Mouse (Mus musculus): ENCODE measurements around the gene Tab2. TPM values are rescaled to one million over a fixed set of nuclear protein-coding genes. Genes with fewer than 3 reads are reported as not detected.

Tab2 gene
- 10 to 100 TPM; 54.9 to 55.7 TPM for total RNA-seq (2021)

DNA sequence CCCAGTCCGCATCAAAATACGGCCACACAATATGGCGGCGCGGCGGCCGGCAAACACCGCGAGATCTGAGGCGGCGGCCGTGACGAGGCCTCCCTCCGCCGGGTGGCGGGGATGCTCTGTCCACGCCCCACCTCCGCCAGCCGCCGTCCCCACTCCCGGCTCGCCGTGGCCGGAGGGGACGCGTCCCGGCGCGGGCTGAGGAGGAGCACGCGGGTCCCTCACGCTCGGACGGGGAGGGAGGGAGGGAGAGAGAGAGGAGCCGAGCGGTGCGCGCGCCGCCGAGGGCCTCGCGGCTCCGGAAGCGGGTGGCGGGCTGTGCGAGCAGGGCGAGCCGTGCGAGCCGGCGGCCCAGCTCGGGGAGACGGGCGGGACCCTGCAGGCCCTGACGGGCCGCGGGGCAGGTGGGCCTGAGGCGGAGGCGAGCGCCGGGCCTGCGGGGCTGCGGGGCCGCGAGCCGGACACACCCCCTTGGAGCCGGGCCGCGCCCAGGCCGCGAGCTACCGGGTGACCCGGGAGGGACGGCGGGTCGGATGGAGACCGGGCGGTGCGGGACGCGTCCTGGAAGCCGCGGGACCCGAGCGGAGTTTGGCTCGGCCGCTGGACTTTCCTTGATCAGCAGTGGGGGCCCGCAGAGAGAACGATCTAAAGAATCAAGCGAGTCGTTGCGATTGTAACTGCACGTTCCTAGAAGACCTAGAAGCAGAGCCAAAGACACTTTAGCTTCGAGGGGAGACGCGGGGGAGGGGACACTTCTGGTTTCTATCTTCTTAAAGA lies at the start of gene Tab2:
Tab2 (minus strand) TSS at position 3 of the 774 bp plus-strand sequence.
- peak; percentile 94 for DNase-seq
- intact Hi-C loops (cut with DNase I) = loop anchor here (5.0 to 10.0 kb wide), 2 partner anchors 241 to 272 kb away; partner anchors contain the start of genes Lats1 and Pcmt1

DNA sequence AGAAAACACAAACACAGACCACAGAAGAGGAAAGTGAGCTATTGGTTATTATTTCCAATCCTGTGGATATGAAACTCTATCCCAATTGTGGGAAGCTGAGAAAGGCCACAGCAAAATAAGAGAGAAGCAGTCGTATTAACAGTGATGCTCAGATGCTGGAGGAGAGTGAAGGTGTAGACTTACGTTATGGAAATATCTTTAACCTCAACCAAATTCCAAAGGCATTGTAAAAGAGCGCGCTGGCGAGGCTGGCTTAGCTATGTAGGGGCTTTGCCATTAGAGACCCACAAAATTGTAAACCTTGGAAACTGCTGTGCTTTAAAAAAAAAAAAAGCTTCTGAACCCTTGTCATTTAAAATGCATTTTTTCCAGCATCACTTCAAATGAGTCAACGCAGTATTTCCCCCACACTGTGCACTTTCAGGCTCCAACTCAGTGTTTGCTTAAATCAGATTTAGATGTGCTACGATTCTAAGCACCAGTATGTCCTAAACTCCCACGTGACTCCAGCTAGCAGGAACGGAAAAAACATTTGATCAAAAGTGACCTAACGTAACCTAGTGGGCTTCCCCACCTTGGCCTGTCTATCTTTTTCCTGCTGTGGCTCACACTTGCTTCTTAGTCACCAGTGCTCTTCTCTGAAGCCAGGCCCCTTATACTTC lies 36.4 kb upstream of the Tab2 start:
- no peak for DNase-seq
- intact Hi-C loops (cut with DNase I) = no loop called here

DNA sequence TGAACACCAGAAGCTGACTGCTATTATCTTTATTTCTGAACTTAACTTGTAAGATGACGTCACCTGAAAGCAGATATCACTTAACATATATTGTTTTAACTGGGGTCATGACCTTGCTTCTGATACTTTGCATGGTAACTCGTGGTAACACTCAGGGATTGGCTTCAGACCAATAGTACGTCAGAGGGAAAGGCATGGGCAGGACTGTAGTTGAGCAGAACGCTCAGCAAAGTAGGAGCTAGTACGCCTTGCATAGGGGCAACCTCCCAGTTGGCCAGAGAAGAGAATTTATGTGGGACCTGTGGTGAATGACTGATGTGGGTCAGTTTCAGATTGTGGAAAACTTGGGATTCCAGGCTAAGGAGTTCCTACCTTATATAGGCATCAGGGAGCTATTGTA lies 35.6 kb upstream of the Tab2 start:
- peak in 1 of 2 experiments; percentile 7 for DNase-seq
- intact Hi-C loops (cut with DNase I) = no loop called here

DNA sequence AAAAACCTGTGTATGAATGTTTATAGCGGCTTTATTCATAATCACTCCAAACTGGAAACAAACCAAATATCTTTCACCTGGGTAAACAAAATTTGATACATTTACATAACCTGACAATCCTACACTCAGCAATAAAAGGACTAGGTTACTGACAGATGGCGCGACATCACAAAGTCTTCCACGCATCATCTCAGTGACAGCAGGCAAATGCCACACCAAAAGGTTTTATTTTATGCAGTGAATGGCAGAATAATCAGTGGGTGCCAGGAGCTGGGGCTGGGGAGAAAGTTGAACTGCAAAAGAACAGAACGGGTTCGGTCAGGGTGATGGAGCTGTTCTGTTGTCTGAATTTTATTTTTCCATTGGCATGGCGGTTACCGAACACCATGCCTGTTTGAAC lies 31.5 kb upstream of the Tab2 start:
- intact Hi-C loops (cut with DNase I) = no loop called here
- DNase-seq = no peak

DNA sequence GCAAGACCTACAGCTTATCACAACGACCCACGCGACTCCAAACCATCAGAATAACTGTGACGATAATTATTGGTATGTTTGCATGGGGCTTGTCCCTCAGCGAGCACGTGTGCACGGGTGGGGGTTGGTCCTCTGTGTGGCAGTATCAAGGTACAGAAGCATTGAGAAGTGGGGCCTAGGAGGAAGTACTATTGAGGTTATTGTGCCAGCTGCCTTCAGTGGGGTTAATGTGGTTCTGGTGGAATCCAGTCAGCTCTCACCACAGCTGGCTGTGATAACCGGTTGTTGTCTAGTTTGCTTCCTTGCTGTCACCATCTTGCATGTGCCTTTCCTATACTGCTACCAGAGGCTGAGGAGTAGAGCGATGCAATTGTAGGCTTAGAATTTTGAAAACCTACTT lies 20.4 kb upstream of the Tab2 start:
- DNase-seq = no peak
- intact Hi-C loops (cut with DNase I) = no loop called here

DNA sequence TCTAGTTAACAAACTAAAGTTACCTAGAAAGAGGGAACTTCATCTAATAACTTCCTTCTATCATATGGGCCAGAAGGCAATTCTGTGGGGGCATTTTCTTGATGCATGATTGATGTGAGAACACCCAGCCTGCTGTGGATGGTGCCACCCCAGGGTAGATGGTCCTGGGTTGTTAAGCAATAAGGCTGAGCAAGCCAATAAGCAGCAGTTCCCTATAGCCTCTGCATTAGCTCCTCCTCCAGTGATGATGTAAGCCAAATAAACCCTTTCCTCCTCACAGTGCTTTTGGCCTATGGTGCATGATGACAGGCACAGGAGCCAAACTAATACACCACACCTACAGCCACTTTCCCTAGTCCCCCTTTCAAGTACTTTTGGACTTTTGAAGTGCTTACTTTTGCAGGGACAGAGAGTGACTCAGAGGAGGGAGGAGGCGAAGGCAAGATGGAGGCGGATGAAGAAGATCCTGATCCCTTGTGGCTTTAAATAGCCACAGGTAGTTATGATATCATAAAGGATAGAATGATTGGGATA lies 12.8 kb upstream of the Tab2 start:
- no peak for DNase-seq
- intact Hi-C loops (cut with DNase I) = no loop called here

DNA sequence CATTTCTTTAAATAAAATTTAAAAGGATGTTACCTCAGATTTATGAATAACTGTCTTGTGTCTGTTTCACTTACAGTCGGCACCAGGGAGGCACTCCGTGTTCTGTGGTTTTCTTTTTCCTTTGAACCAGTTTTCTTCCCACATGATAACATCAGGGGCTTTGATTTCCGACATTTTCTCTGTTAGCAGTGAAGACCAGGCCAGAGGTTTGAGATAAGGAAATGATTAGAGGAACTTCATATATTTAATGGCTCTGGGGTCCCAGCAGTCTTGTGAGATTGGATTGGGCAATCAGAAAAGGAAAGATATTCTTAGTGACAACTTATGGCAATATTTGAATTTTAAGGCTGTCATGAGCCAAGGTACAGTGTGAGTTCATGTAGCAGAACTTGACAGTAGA lies 11.1 kb upstream of the Tab2 start:
- intact Hi-C loops (cut with DNase I) = no loop called here
- DNase-seq = no peak

DNA sequence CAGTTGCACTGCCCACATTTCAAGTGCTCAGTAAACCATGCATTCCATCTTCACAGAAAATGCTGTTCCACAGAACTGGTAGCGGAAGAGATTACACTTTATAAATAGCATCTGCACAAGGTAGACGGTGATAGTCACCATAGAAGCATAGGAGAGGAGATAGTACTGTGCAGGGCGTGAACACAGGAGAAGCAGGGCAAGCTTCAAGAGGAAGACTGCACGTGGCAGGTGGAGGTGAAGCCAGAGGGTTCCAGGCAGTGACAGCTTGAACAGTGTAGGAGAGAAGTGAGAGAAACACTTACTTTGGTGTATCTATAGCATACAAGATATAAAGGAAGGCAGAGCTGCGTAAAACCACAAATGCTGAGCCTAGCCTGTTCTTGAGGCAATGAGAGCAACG lies 3.0 kb upstream of the Tab2 start:
- peak in 1 of 2 experiments; percentile 16 for DNase-seq
- intact Hi-C loops (cut with DNase I) = loop anchor here (5.0 to 10.0 kb wide), 2 partner anchors 238 to 274 kb away; partner anchors contain the start of genes Lats1 and Pcmt1

DNA sequence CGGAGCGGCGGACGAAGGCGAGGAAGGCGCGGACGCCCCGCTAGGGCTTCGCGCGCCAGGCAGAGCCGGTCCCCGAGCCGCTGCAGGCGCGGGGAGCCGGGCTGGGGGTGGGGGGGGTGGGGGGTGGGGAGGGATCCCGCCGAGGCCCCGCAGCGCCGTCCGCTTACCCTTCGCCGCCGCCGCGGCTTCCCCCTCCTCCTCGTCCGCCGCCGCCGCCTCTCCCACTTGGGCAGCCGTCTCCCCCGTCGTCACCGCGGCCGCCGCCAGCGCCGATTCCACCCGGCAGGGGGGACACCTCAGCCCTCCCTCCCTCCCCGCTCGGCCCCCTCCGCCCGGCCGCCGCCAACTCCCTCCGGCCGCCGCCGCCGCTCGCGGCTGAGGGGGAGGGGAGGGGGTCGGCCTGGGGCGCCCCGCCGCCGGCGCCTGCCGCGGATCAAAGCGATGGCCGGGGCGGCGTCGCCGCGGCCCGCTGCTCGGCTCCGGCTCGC lies 352 bp downstream of the Tab2 start:
- intact Hi-C loops (cut with DNase I) = loop anchor here (2.0 to 10.0 kb wide), 3 partner anchors 19 to 271 kb away; partner anchors contain the start of genes Lats1 and Pcmt1

DNA sequence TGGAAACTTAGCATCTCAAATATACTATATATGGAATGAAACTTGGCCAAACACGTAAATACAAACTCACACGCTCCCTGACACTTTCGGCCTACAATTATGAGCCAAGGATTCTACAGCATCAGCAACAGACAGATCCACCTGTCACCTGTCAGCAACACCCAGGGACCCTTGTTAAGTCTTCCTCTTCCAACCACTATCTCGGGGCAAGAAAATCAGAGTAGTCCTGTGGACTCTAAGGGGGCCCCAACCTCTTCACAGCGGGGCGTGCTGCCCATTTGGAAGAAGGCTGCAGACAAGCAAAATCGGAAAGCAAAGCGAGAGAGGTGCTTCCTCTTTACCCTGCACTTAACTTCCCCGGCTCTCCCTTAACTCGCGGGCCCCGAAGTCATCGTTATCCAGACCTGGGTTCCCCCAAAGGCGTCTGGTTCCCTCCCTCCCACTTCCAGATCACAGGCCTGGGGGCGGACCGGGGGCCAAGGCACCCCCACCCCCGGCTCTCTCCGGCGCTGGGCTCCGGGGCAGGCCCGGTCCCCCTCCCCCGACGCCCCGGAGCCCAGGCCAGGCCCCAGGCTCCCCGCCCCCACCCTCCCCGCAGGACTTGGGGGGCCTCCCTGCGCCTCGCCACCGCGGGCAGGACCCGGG lies 919 bp downstream of the Tab2 start:
- intact Hi-C loops (cut with DNase I) = loop anchor here (2.0 to 10.0 kb wide), 3 partner anchors 18 to 270 kb away; partner anchors contain the start of genes Lats1 and Pcmt1
- peak; percentile 54 to 66 for DNase-seq

More for the DNA sequence above, 352 bp downstream of the Tab2 start:
- DNase-seq = peak; percentile 67 to 68

DNA sequence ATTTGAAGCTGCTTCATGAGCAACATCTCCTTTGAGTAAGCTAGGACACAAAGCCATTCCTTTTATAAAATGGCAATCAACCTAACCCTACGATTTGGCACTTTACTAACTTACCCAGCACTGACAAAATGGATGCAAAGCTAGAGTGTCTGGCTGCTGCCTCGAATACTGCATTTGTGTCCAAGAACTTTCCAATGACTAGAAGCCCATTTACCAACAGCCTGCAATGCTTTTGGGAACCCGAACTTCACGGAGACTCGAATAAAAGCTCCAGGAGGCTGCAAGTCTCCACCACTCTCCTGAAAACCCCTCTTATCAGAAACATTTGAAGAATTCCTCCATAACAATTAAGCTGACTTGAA lies 1.4 kb downstream of the Tab2 start:
- peak; percentile 17 to 26 for DNase-seq
- intact Hi-C loops (cut with DNase I) = loop anchor here (2.0 to 10.0 kb wide), 2 partner anchors 18 to 270 kb away; partner anchors contain the start of genes Lats1 and Pcmt1

DNA sequence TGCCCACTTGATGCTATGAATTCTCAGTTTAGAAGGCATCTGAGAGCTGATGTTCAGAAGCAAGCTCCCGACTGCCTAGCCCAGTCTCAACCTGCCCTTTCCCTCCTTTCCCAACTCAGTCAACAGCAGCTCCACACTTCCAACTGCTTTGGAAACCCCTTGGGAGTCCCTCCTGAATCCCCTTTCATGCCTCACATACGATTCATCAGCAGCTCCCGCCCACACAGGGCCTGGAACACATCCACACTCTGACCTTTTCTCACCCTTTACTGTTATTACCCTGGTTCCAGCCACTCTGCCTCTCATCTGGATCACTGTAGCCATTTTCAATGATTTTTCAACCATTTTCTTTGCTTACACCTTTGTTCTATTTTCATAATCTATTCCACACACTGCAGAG lies 13.0 kb downstream of the Tab2 start:
- intact Hi-C loops (cut with DNase I) = no loop called here
- DNase-seq = no peak

DNA sequence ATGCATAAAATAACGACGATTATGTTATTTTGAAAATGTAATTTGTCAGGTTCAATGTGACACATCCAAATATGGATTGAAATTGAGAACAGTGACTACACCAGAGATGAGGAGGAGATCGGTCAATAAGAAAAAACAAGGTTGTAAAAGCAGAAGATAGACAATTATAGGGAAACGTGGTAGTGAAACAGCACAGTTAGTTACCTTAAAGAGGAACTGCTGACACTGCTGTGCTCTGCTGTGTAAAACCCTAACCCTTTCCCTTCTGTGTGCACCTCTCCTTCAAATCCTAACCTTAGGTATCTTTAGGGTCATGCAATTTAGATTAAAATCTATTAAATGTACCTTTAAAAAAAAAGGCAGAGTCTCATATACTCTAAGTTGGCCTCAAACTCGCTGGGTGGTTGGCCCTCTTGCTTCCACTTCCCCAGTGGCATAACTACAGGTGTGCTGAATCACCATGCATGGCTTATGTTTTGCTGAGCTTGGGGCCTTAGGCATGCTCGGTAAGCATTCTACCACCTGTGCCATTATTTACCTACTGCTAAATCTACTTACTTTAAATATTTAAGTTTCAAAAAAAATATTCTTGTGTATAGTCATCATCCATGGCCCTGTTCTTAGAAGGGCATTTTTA lies 19.4 kb downstream of the Tab2 start:
- no peak for DNase-seq
- intact Hi-C loops (cut with DNase I) = loop anchor here (2.0 kb wide), 1 partner anchor 18 kb away; no protein-coding TSS in a partner anchor

DNA sequence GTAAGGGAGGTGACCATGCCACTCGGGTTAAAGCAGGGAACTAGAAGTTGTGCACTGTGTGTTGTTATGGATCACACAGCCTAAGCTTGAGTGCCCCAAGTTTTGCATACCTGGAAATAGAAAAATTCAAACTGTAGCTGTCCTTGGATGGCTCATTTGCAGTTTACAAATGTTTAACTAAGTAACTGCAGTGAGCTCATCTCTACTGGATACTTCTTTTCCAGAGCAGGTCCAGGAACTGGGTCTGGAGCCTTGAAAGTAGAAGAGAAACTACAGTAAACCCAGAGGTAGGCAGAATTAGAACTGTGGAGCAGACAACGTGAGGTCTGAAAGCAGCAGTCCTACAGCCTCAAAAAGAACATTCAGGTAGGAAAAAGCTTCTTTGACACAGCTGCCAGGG lies 23.1 kb downstream of the Tab2 start:
- DNase-seq = no peak
- intact Hi-C loops (cut with DNase I) = no loop called here

DNA sequence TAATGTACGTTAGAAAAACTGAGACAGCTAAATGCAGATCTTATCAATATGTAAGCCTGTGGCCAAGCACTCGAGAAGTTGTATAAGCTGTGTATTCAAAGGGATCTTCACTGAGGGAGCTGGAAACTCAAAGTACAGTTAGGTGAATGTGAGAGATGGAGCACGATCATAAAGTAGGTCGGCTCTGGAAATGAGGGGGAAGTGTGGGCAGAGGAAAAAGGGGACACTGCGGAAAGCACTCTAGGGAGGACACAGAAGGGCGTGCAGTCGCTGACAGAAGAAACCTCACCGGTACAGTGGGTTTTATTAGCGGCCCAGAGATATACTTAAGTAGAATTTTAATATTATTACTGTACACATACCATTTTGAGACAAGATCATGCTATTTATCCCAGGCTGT lies 27.0 kb downstream of the Tab2 start:
- no peak for DNase-seq
- intact Hi-C loops (cut with DNase I) = no loop called here

DNA sequence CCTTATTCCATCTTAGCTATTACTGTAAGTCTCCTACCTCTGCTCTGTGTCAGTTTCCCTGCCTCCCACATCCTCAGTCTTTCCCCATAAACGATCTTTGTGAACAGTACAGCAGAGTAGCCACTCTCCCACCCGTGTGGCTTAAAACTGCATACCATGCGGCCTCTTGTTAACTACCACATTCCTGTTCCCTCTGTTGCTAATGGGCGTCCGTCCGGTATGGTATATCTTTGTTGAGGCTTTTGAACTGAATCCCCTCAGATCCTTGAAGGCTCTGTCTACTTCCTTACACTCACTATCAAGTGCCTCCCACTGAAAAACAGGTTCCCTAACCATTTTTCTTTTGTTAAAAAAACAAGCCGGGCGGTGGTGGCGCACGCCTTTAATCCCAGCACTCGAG lies 30.5 kb downstream of the Tab2 start:
- intact Hi-C loops (cut with DNase I) = no loop called here
- no peak for DNase-seq

DNA sequence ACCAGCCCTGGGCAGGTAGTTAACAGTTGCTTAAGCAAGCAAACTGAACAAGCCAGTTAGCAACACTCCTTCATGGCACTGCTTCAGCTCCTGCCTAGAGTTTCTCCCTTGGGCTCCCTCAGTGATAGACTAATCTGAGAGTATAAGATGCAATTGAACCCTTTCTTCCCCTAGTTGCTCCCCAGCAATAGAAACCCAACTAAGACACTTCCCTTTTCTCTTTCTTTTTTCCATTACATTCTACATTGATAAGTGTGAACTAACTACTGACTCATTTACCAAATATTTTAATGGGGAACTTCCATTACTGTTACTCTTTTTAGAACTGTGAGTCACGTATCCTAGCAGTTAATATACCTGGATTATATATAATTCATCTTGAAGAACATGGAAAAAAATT lies 32.6 kb downstream of the Tab2 start:
- intact Hi-C loops (cut with DNase I) = no loop called here
- no peak for DNase-seq

DNA sequence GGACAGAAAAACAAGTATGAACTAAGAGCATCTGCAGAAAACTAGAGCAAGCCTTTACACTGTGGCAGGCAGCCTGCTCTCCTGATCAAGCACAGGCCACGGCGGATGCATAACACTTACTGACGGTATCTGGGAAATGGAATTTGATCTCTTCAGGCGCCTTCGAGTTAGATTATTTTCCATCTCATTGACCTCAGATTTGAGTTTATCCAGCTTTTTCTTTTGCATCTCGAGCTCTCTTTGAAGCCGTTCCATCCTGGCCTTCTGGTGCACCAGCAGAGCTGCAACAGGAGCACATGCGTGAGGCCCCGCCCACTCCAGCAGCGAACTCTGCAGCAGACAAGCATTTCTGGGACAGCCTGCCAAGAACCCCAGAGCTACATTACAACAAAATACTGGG lies 44.8 kb downstream of the Tab2 start:
- intact Hi-C loops (cut with DNase I) = no loop called here
- peak in 1 of 2 experiments; percentile 22 for DNase-seq

DNA sequence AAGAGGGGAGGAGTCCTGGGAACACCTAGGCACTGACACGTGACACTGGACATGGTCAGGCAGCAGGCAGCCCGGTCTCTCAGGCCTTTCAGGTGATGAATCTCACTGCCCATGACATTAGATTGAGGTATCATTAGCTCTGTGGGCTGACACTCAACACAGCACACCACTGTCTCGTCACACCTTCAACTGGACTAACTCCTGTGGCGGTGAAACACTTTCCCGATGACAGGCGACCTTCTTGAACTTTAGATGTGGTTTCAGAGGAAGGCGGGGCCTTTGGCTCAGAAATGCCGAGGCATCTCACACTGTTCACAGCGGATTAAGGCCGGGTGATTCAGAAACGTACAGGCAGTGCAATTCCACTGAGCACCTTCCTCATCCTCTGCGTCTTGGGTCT lies 48.9 kb downstream of the Tab2 start:
- DNase-seq = no peak
- intact Hi-C loops (cut with DNase I) = no loop called here

DNA sequence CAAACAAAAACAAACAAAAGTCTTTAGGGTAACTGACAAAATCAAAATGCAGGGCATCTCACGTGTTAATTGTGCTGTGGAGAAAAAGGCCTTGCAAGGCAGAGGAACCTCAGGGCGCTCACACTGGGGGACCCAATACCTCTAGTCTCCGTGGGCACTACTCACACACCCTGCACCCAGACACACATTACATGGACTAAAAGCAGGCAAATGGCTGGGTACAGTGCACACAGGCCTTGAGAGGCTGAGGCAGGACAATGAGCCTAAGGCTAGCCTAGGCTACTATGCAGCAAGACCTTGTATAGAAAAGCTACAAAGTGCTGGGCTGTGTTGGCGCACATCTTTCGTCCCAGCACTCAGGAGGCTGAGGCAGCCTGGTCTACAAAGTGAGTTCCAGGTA lies 51.9 kb downstream of the Tab2 start:
- intact Hi-C loops (cut with DNase I) = no loop called here

More for the DNA sequence above, 51.9 kb downstream of the Tab2 start:
- no peak for DNase-seq

Measured in heart, postnatal 10 days (tissue).